8 mouse cellular contexts compared by ENCODE assay signal in genomic region chr9:123529392-123530157, GRCm38 (mm10). TPM values are rescaled to one million over a fixed set of nuclear protein-coding genes. Genes with fewer than 3 reads are reported as not detected.
DNase-seq lines count a peak whose midpoint lies in the region; ATAC-seq and TF ChIP-seq lines count a peak whose summit lies in the region.

TSS of gene Sacm1l (plus strand) at chr9:123529759.

- no peaks in the 10 kb centered on the region for H3K9me3 ChIP-seq in embryonic facial prominence, embryonic 15.5 days (replicated peaks)
- H3K9me3 ChIP-seq in limb, embryonic 14.5 days (ENCODE audit: control insufficient read depth, low read length) = no peaks in the 10 kb centered on the region
- no peaks in the 10 kb centered on the region for H3K9me3 ChIP-seq in midbrain, postnatal 0 days (ENCODE audit: low read length)

- peak within 1 kb of the TSS; percentile 95 for H3K27ac ChIP-seq in bone marrow, adult 2 months (ENCODE audit: control insufficient read depth, insufficient read depth, low read depth, low read length, poor library complexity)
- H3K27ac ChIP-seq in embryonic facial prominence, embryonic 15.5 days (replicated peaks) = peak within 1 kb of the TSS; percentile 91
- H3K27ac ChIP-seq in limb, embryonic 14.5 days (replicated peaks; ENCODE audit: low read depth, low read length) = peak within 1 kb of the TSS; percentile 93
- H3K27ac ChIP-seq in midbrain, postnatal 0 days (ENCODE audit: low read depth, low read length) = peak within 1 kb of the TSS; percentile 97

- WGBS in bone marrow, adult 2 months = under 1% methylated on average over 79 of the region's 79 CpGs
- under 1% methylated on average over 74 of the region's 79 CpGs for WGBS in embryonic facial prominence, embryonic 15.5 days
- WGBS in limb, embryonic 14.5 days = under 1% methylated on average over 59 of the region's 79 CpGs
- WGBS in midbrain, postnatal 0 days = under 1% methylated on average over 62 of the region's 79 CpGs

- TF ChIP-seq CTCF in bone marrow, adult 2 months (IDR thresholded peaks at IDR 0.05; ENCODE audit: control insufficient read depth, insufficient read depth, low read length) = no peak
- TF ChIP-seq CTCF in midbrain, postnatal 0 days (IDR thresholded peaks at IDR 0.05) = no peak

- peaks cover 4% of the 10 kb centered on the region; the same call in 1 of the 2 replicates for H3K4me1 ChIP-seq in bone marrow, adult 2 months (ENCODE audit: control insufficient read depth, insufficient read depth, low read length)
- peaks cover 22% of the 10 kb centered on the region for H3K4me1 ChIP-seq in embryonic facial prominence, embryonic 15.5 days
- H3K4me1 ChIP-seq in limb, embryonic 14.5 days (ENCODE audit: control insufficient read depth, insufficient read depth, low read length) = peaks cover 24% of the 10 kb centered on the region
- H3K4me1 ChIP-seq in midbrain, postnatal 0 days (ENCODE audit: insufficient read depth, low read length) = peaks cover 10% of the 10 kb centered on the region

- peak; percentile 99 for ATAC-seq in embryonic facial prominence, embryonic 15.5 days (ENCODE audit: insufficient number of reproducible peaks, low FRiP score, low TSS enrichment, low read depth)
- peak; percentile 98 for ATAC-seq in limb, embryonic 14.5 days (ENCODE audit: low FRiP score, low read depth)
- ATAC-seq in midbrain, postnatal 0 days (ENCODE audit: low FRiP score) = peak; percentile 98

- peak within 1 kb of the TSS; percentile 54 for H3K4me2 ChIP-seq in embryonic facial prominence, embryonic 15.5 days (replicated peaks)
- H3K4me2 ChIP-seq in limb, embryonic 14.5 days (replicated peaks; ENCODE audit: low read depth, low read length, severe bottlenecking) = peak within 1 kb of the TSS; percentile 76
- peak within 1 kb of the TSS; percentile 68 for H3K4me2 ChIP-seq in midbrain, postnatal 0 days (ENCODE audit: low read depth, low read length, poor library complexity, severe bottlenecking)

- H3K36me3 ChIP-seq in embryonic facial prominence, embryonic 15.5 days = no peaks in the 10 kb centered on the region
- no peaks in the 10 kb centered on the region for H3K36me3 ChIP-seq in limb, embryonic 14.5 days (ENCODE audit: control insufficient read depth, insufficient read depth, low read length)
- no peaks in the 10 kb centered on the region for H3K36me3 ChIP-seq in midbrain, postnatal 0 days (ENCODE audit: insufficient read depth, low read length)

- H3K9ac ChIP-seq in embryonic facial prominence, embryonic 15.5 days = peak within 1 kb of the TSS; percentile 93
- H3K9ac ChIP-seq in limb, embryonic 14.5 days (ENCODE audit: low read depth, low read length, severe bottlenecking) = peak within 1 kb of the TSS; percentile 93
- H3K9ac ChIP-seq in midbrain, postnatal 0 days (replicated peaks; ENCODE audit: low read length, poor library complexity, severe bottlenecking) = peak within 1 kb of the TSS; percentile 94

- H3K4me3 ChIP-seq in bone marrow, adult 2 months (replicated peaks; ENCODE audit: control insufficient read depth, low read depth, low read length) = peak within 1 kb of the TSS; percentile 83
- peak within 1 kb of the TSS; percentile 96 for H3K4me3 ChIP-seq in embryonic facial prominence, embryonic 15.5 days (replicated peaks)
- H3K4me3 ChIP-seq in limb, embryonic 14.5 days (replicated peaks; ENCODE audit: low read length) = peak within 1 kb of the TSS; percentile 98
- peak within 1 kb of the TSS; percentile 98 for H3K4me3 ChIP-seq in midbrain, postnatal 0 days (ENCODE audit: low read depth, low read length)

- TF ChIP-seq POLR2A in bone marrow, adult 2 months (IDR thresholded peaks at IDR 0.05; ENCODE audit: borderline replicate concordance, control insufficient read depth, low read depth, low read length) = peak; percentile 79
- TF ChIP-seq POLR2A in limb, embryonic 14.5 days (IDR thresholded peaks at IDR 0.05; ENCODE audit: borderline replicate concordance, extremely low read depth, insufficient read depth, insufficient read length) = peak; percentile 56; the same call in 1 of the 2 replicates

- DNase-seq in 416B (ENCODE audit: low read depth) = peak; percentile 100
- DNase-seq in heart, adult 8-10 months (ENCODE audit: low spot score) = peak; percentile 99
- peak; percentile 99 for DNase-seq in kidney, adult 9 months
- DNase-seq in limb, embryonic 14.5 days (ENCODE audit: low spot score) = peak; percentile 100
- DNase-seq in midbrain, postnatal 0 days (ENCODE audit: low spot score) = peak; percentile 100
- peak; percentile 95 to 97 for DNase-seq in spleen, postnatal 14 days (ENCODE audit: low spot score in 2 of 2)

- H3K27me3 ChIP-seq in embryonic facial prominence, embryonic 15.5 days = no peaks in the 10 kb centered on the region
- no peaks in the 10 kb centered on the region for H3K27me3 ChIP-seq in limb, embryonic 14.5 days (ENCODE audit: control insufficient read depth, insufficient read depth, low read length)
- no peaks in the 10 kb centered on the region for H3K27me3 ChIP-seq in midbrain, postnatal 0 days (ENCODE audit: insufficient read depth, low read length)

RNA-seq across cellular contexts. Expression of gene Sacm1l, which starts in this region (rescaled TPM):
- polyA plus RNA-seq in bone marrow, adult 2 months (2011; ENCODE audit: insufficient read depth, insufficient read length, low replicate concordance, missing spikeins) = 5.8 and 9.0 TPM in 2 replicates
- 47.7 and 49.0 TPM in 2 replicates for polyA plus RNA-seq in embryonic facial prominence, embryonic 15.5 days (2015; fragmentation: Nextera tagmentation; extraction: Ambion mirVana)
- total RNA-seq in heart, adult 8-10 months (2022) = 10 to 100 TPM; 29.5 to 36.0 (median 32.5) TPM
- polyA plus RNA-seq in limb, embryonic 14.5 days (2012; rRNA removed) = 23.5 and 25.2 TPM in 2 replicates
- 49.6 and 50.2 TPM in 2 replicates for polyA plus RNA-seq in limb, embryonic 14.5 days (2014; fragmentation: Nextera tagmentation; extraction: Ambion mirVana)
- 41.7 and 59.8 TPM in 2 replicates for total RNA-seq in midbrain, postnatal 0 days (2014; rRNA removed)
- polyA plus RNA-seq in midbrain, postnatal 0 days (2015; fragmentation: Nextera tagmentation; extraction: Ambion mirVana) = 35.1 and 35.4 TPM in 2 replicates

Comparison
In these comparisons a context has a peak if more than half of its experiments do, and no peak if none do; other contexts are left out.
1. Peak in every context shown above with its lines: DNase-seq, ATAC-seq, H3K4me3 ChIP-seq and H3K27ac ChIP-seq.